Mouse (Mus musculus): Measurements from ENCODE around the gene Phf6.
"Not testable (repeated sequence)": the region's sequence is repeated elsewhere in the genome, so short reads cannot be mapped to it uniquely, and the experiment has no call there.

Gene Phf6

DNA sequence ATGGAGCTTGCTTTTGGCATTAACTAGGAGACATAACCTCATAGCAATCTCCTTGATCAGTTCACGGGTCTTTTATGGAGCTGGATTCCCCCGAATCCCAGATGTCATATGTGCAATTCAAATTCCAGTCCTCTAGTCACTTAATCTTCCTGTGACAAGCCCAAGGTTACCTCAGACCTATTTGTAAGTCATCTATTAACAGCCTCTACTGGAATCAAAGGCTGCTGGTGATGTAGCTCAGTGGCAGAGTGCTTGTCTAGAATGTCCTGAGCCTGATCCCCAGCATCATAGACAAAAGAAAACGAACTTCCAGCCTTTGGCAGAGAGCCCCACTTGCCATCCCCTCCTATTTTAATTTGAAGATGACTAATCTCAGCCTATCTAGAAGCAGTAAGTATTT lies 69.3 kb downstream of the Phf6 start:
- no peak for DNase-seq

DNA sequence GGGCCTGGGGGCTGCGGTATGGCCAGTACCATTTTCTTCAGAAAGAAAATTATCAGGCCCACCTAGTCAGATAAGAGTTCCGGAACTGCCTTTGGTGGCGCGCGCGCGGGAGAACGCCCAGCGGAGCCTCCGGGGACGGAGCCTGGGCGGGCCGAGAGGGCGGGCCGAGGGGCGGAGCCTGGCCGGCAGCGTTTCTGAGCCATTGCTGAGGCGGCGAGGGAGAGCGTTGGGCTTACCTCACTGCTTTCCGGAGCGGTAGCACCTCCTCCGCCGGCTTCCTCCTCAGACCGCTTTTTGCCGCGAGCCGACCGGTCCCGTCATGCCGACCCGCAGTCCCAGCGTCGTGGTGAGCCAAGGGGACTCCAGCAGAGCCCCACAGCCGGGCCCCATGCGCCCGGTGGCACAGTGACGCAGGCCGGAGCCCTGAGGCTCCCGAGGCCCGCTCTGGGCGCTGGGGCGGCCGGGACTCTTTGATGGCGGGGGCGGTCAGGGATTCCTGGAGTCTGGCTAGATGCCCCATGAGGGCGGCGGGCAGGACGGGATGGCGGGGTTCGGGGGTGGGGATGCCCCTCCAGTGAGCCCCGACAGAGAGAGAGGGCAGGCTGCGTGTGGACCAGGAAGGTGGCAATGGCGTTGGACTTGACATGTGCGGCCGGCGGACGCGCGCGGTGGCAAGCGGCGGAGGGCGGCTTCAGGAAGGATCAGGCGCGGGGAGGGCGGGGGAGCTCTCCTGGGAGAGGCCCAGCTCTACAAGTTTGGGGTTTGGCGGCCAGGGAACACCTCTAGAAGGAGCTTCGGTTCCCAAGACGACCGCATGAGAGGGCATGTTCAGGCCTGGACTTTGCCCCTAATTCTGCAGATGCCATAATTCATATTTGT lies 76.1 kb downstream of the Phf6 start, which contains the start of gene Hprt:
Gene Hprt, plus strand, starts transcription at position 233 of the 879 bp plus-strand sequence.
- peak; percentile 88 to 89 for DNase-seq

DNA sequence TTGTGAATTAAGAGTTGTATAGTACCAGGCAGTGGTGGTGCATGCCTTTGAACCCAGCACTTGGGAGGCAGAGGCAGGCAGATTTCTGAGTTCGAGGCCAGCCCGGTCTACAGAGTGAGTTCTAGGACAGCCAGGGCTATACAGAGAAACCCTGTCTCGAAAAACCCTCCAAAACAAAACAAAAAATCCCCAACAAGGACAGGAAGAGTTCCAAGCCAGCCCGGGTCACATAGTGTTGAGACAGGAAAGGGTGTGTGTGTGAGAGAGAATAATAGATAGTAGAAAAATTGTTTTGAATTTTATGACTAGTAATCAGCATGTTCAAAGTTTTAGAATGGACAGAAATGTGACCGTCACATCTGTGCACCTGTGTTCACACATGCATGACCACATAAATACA lies 82.7 kb downstream of the Phf6 start:
- DNase-seq: not testable (repeated sequence)

DNA sequence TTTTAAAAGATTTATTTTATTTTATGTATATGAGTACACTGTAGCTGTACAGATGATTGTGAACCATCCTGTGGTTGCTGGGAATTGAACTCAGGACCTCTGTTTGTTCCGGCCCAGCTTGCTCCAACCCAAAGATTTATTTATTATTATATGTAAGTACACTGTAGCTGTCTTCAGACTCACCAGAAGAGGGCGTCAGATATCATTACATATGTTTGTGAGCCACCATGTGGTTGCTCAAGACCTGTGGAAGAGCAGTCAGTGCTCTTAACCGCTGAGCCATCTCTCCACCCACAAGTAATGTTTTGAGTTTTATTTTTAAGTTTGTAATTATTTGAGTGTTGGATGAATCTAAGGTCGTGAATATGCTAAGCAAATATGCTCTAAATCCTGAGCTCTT lies 92.8 kb downstream of the Phf6 start:
- DNase-seq: not testable (repeated sequence)

DNA sequence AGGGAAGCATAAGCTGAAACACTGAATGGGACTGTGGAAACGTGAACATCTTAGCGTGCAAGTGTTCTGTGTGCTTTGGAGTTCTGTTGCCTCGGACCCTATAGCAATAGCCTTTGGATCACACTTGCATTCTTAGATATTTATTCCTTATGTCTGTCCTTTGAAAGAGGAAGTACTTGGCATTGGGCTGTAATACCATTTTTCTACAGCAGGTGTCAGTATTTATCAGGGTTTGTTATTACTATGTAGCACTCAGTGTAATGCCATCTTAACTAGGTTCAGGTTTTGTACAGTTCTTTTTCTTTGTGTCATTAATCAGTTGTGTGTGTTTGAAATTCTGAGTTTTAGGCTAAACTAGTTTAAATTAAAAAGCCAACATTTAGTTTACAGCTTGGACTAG lies 94.0 kb downstream of the Phf6 start:
- no peak for DNase-seq

Measured in thymus, postnatal 36 days (tissue).